Mouse (Mus musculus) adrenal gland, adult 8-10 months (tissue): Measurements from ENCODE around the gene Ms4a3. TPM values are rescaled to one million over a fixed set of nuclear protein-coding genes. Genes with fewer than 3 reads are reported as not detected.

Source experiments
- DNase-seq: peaks from one replicate; pipeline ENCODE4 v3.0.0; 2022
- total RNA-seq, 4 experiments: library from RNA; stranded (reverse); gene quantifications; 2 replicates each; pipeline ENCODE4 v1.2.4; 2022

The Ms4a3 gene
- total RNA-seq, result not detected

GRCm38 (mm10) chr19:11640732-11641131 lies at the start of gene Ms4a3:
Gene Ms4a3 (minus strand): TSS chr19:11640851.
- no peak for DNase-seq

GRCm38 (mm10) chr19:11661562-11661961 lies 20.9 kb upstream of the Ms4a3 start:
- no peak for DNase-seq

GRCm38 (mm10) chr19:11660459-11660858 lies 19.8 kb upstream of the Ms4a3 start, which contains the start of gene Oosp2:
Gene Oosp2 (minus strand): TSS chr19:11660559.
- DNase-seq, result no peak

- DNase-seq, result no peak
Observed at GRCm38 (mm10) chr19:11659142-11659541, 18.5 kb upstream of the Ms4a3 start.

GRCm38 (mm10) chr19:11649564-11649963 lies 8.9 kb upstream of the Ms4a3 start:
- DNase-seq, result no peak

GRCm38 (mm10) chr19:11646166-11646565 lies 5.5 kb upstream of the Ms4a3 start:
- DNase-seq, result no peak

GRCm38 (mm10) chr19:11639038-11639437 lies 1.6 kb downstream of the Ms4a3 start:
- DNase-seq, result no peak

GRCm38 (mm10) chr19:11635572-11635971 lies 5.1 kb downstream of the Ms4a3 start:
- DNase-seq, result no peak

- DNase-seq, result no peak
Observed at GRCm38 (mm10) chr19:11634330-11634729, 6.3 kb downstream of the Ms4a3 start.

GRCm38 (mm10) chr19:11633732-11634131 lies 6.9 kb downstream of the Ms4a3 start:
- DNase-seq, result no peak

- no peak for DNase-seq
Observed at GRCm38 (mm10) chr19:11625231-11625630, 15.4 kb downstream of the Ms4a3 start.

- DNase-seq, result no peak
Observed at GRCm38 (mm10) chr19:11624800-11625199, 15.9 kb downstream of the Ms4a3 start.

GRCm38 (mm10) chr19:11623551-11623950 lies 17.1 kb downstream of the Ms4a3 start, which contains the start of gene Ms4a2:
Gene Ms4a2 (minus strand): TSS chr19:11623719.
- DNase-seq, result no peak

GRCm38 (mm10) chr19:11617983-11618382 lies 22.7 kb downstream of the Ms4a3 start:
- DNase-seq, result no peak

- DNase-seq, result no peak
Observed at GRCm38 (mm10) chr19:11614805-11615204, 25.8 kb downstream of the Ms4a3 start.

- no peak for DNase-seq
Observed at GRCm38 (mm10) chr19:11613776-11614443, 26.7 kb downstream of the Ms4a3 start.

- no peak for DNase-seq
Observed at GRCm38 (mm10) chr19:11613084-11613483, 27.6 kb downstream of the Ms4a3 start.

GRCm38 (mm10) chr19:11612293-11612692 lies 28.4 kb downstream of the Ms4a3 start:
- DNase-seq, result no peak

- DNase-seq, result no peak
Observed at GRCm38 (mm10) chr19:11611541-11611945, 29.1 kb downstream of the Ms4a3 start.

- DNase-seq, result no peak
Observed at GRCm38 (mm10) chr19:11608172-11608571, 32.5 kb downstream of the Ms4a3 start.

GRCm38 (mm10) chr19:11604603-11605002 lies 36.0 kb downstream of the Ms4a3 start, which contains the start of gene Ms4a6d:
Gene Ms4a6d (minus strand): TSS chr19:11604849.
- DNase-seq, result no peak

- no peak for DNase-seq
Observed at GRCm38 (mm10) chr19:11602026-11602425, 38.6 kb downstream of the Ms4a3 start.

GRCm38 (mm10) chr19:11601349-11601748 lies 39.3 kb downstream of the Ms4a3 start:
- no peak for DNase-seq

GRCm38 (mm10) chr19:11589891-11590449 lies 50.7 kb downstream of the Ms4a3 start:
- no peak for DNase-seq
